Mouse (Mus musculus): ENCODE results near the gene Nckap5l. TPM values are rescaled to one million over a fixed set of nuclear protein-coding genes. Genes with fewer than 3 reads are reported as not detected.

Nckap5l gene
- polyA plus RNA-seq, 1 experiment from 2014 or later: 9.3 TPM

- no peak for ATAC-seq (ENCODE audit: low FRiP score, low TSS enrichment)
- no peak overlapping the region for H3K4me2 ChIP-seq (replicated peaks; ENCODE audit: low read depth, low read length)
- H3K27ac ChIP-seq (ENCODE audit: low read length): peak overlapping the region; percentile 5; the same call in 1 of the 2 replicates
- H3K4me1 ChIP-seq (ENCODE audit: insufficient read depth, low read length): peaks cover 19% of the 10 kb centered on the region
- no peaks in the 10 kb centered on the region for H3K9me3 ChIP-seq (ENCODE audit: low read length)
- WGBS: 60% methylated on average over 17 of the region's 17 CpGs
- no peaks in the 10 kb centered on the region for H3K27me3 ChIP-seq (ENCODE audit: insufficient read depth, low read length)
- no peak overlapping the region for H3K9ac ChIP-seq (replicated peaks; ENCODE audit: low read length)
- H3K4me3 ChIP-seq (ENCODE audit: low read length): no peak overlapping the region
- H3K36me3 ChIP-seq (ENCODE audit: insufficient read depth, low read length): peaks cover 8% of the 10 kb centered on the region
Measured at GRCm38 (mm10) chr15:99470971-99471676, 13.6 kb upstream of the Nckap5l start.

- Histone ChIP-seq H3K4me3 (ENCODE audit: low read length) (no peak overlapping the region), H3K4me1 (ENCODE audit: insufficient read depth, low read length) (peaks cover 19% of the 10 kb centered on the region), H3K36me3 (ENCODE audit: insufficient read depth, low read length) (peaks cover 8% of the 10 kb centered on the region), H3K27ac (ENCODE audit: low read length) (peak overlapping the region; percentile 16; the same call in 1 of the 2 replicates), H3K4me2 (replicated peaks; ENCODE audit: low read depth, low read length) (no peak overlapping the region), H3K9ac (replicated peaks; ENCODE audit: low read length) (no peak overlapping the region), H3K27me3 (ENCODE audit: insufficient read depth, low read length) (no peaks in the 10 kb centered on the region), H3K9me3 (ENCODE audit: low read length) (no peaks in the 10 kb centered on the region)
- 82% methylated on average over 31 of the region's 31 CpGs for WGBS
- no peak for ATAC-seq (ENCODE audit: low FRiP score, low TSS enrichment)
Measured at GRCm38 (mm10) chr15:99470224-99470761, 12.7 kb upstream of the Nckap5l start.

- 81% methylated on average over 4 of the region's 4 CpGs for WGBS
- Histone ChIP-seq H3K36me3 (ENCODE audit: insufficient read depth, low read length) (peaks cover 8% of the 10 kb centered on the region), H3K9me3 (ENCODE audit: low read length) (no peaks in the 10 kb centered on the region), H3K4me3 (ENCODE audit: low read length) (no peak overlapping the region), H3K9ac (replicated peaks; ENCODE audit: low read length) (no peak overlapping the region), H3K27me3 (ENCODE audit: insufficient read depth, low read length) (no peaks in the 10 kb centered on the region), H3K4me2 (replicated peaks; ENCODE audit: low read depth, low read length) (no peak overlapping the region), H3K4me1 (ENCODE audit: insufficient read depth, low read length) (peaks cover 16% of the 10 kb centered on the region), H3K27ac (ENCODE audit: low read length) (peak overlapping the region; percentile 16; the same call in 1 of the 2 replicates)
- ATAC-seq (ENCODE audit: low FRiP score, low TSS enrichment): no peak
Measured at GRCm38 (mm10) chr15:99469736-99470135, 12.2 kb upstream of the Nckap5l start.

GRCm38 (mm10) chr15:99469067-99469466, 11.5 kb upstream of the Nckap5l start:
- Histone ChIP-seq H3K9me3 (ENCODE audit: low read length) (no peaks in the 10 kb centered on the region), H3K27me3 (ENCODE audit: insufficient read depth, low read length) (no peaks in the 10 kb centered on the region), H3K4me3 (ENCODE audit: low read length) (no peak overlapping the region), H3K36me3 (ENCODE audit: insufficient read depth, low read length) (peaks cover 8% of the 10 kb centered on the region), H3K9ac (replicated peaks; ENCODE audit: low read length) (no peak overlapping the region), H3K27ac (ENCODE audit: low read length) (no peak overlapping the region), H3K4me1 (ENCODE audit: insufficient read depth, low read length) (peaks cover 15% of the 10 kb centered on the region), H3K4me2 (replicated peaks; ENCODE audit: low read depth, low read length) (no peak overlapping the region)
- ATAC-seq (ENCODE audit: low FRiP score, low TSS enrichment): no peak
- WGBS: 44% methylated on average over 3 of the region's 3 CpGs

GRCm38 (mm10) chr15:99463194-99463593, 5.6 kb upstream of the Nckap5l start:
- Histone ChIP-seq H3K4me2 (replicated peaks; ENCODE audit: low read depth, low read length) (no peak overlapping the region), H3K27me3 (ENCODE audit: insufficient read depth, low read length) (no peaks in the 10 kb centered on the region), H3K27ac (ENCODE audit: low read length) (no peak overlapping the region), H3K9me3 (ENCODE audit: low read length) (no peaks in the 10 kb centered on the region), H3K4me3 (ENCODE audit: low read length) (no peak overlapping the region), H3K9ac (replicated peaks; ENCODE audit: low read length) (no peak overlapping the region), H3K36me3 (ENCODE audit: insufficient read depth, low read length) (no peaks in the 10 kb centered on the region), H3K4me1 (ENCODE audit: insufficient read depth, low read length) (peaks cover 8% of the 10 kb centered on the region)
- 65% methylated on average over 13 of the region's 13 CpGs for WGBS
- no peak for ATAC-seq (ENCODE audit: low FRiP score, low TSS enrichment)

- H3K9ac ChIP-seq (replicated peaks; ENCODE audit: low read length): peak overlapping the region; percentile 78
Measured at GRCm38 (mm10) chr15:99456963-99457605, 464 bp downstream of the Nckap5l start.

GRCm38 (mm10) chr15:99456338-99456962, 1.1 kb downstream of the Nckap5l start:
- no peak for ATAC-seq (ENCODE audit: low FRiP score, low TSS enrichment)
- Histone ChIP-seq H3K36me3 (ENCODE audit: insufficient read depth, low read length) (no peaks in the 10 kb centered on the region), H3K9me3 (ENCODE audit: low read length) (no peaks in the 10 kb centered on the region), H3K4me1 (ENCODE audit: insufficient read depth, low read length) (peaks cover 20% of the 10 kb centered on the region), H3K4me2 (replicated peaks; ENCODE audit: low read depth, low read length) (peak overlapping the region; percentile 68), H3K4me3 (ENCODE audit: low read length) (peak overlapping the region; percentile 78), H3K27ac (ENCODE audit: low read length) (peak overlapping the region; percentile 88), H3K27me3 (ENCODE audit: insufficient read depth, low read length) (no peaks in the 10 kb centered on the region), H3K9ac (replicated peaks; ENCODE audit: low read length) (peak overlapping the region; percentile 78)
- WGBS: 14% methylated on average over 7 of the region's 7 CpGs

More at GRCm38 (mm10) chr15:99456963-99457605, 464 bp downstream of the Nckap5l start:
- Histone ChIP-seq H3K27me3 (ENCODE audit: insufficient read depth, low read length) (no peaks in the 10 kb centered on the region), H3K36me3 (ENCODE audit: insufficient read depth, low read length) (no peaks in the 10 kb centered on the region), H3K4me3 (ENCODE audit: low read length) (peak overlapping the region; percentile 78), H3K4me2 (replicated peaks; ENCODE audit: low read depth, low read length) (peak overlapping the region; percentile 68), H3K4me1 (ENCODE audit: insufficient read depth, low read length) (peaks cover 20% of the 10 kb centered on the region), H3K27ac (ENCODE audit: low read length) (peak overlapping the region; percentile 88), H3K9me3 (ENCODE audit: low read length) (no peaks in the 10 kb centered on the region)
- 0% methylated on average over 41 of the region's 43 CpGs for WGBS
- ATAC-seq (ENCODE audit: low FRiP score, low TSS enrichment): peak; percentile 77

DNA sequence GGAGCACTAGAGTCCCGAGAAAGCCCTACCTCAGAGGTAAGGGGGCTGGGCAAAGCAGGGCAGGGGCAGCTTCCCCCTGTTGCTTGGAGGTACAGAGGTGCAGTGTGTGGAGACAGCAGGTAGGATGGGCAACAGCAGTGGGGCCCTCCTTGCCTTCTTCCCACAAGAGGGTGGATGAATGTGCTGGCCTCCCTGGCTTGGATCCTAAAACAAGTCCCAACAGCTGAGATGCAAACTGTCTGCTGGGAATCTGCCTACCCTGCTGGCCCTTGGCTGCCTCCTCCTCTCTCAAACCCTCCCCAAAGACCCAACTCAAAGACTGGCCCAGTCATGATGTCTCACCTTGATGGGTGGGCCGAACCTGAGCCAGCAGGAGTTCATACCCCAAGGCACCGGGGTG, 2.1 kb downstream of the Nckap5l start:
- no peak overlapping the region for H3K27ac ChIP-seq (ENCODE audit: low read length)
- no peaks in the 10 kb centered on the region for H3K27me3 ChIP-seq (ENCODE audit: insufficient read depth, low read length)
- no peak overlapping the region for H3K4me3 ChIP-seq (ENCODE audit: low read length)
- peaks cover 20% of the 10 kb centered on the region for H3K4me1 ChIP-seq (ENCODE audit: insufficient read depth, low read length)
- H3K9ac ChIP-seq (replicated peaks; ENCODE audit: low read length): no peak overlapping the region
- H3K9me3 ChIP-seq (ENCODE audit: low read length): no peaks in the 10 kb centered on the region
- no peak for ATAC-seq (ENCODE audit: low FRiP score, low TSS enrichment)
- no peaks in the 10 kb centered on the region for H3K36me3 ChIP-seq (ENCODE audit: insufficient read depth, low read length)
- H3K4me2 ChIP-seq (replicated peaks; ENCODE audit: low read depth, low read length): no peak overlapping the region
- 64% methylated on average over 3 of the region's 3 CpGs for WGBS

DNA sequence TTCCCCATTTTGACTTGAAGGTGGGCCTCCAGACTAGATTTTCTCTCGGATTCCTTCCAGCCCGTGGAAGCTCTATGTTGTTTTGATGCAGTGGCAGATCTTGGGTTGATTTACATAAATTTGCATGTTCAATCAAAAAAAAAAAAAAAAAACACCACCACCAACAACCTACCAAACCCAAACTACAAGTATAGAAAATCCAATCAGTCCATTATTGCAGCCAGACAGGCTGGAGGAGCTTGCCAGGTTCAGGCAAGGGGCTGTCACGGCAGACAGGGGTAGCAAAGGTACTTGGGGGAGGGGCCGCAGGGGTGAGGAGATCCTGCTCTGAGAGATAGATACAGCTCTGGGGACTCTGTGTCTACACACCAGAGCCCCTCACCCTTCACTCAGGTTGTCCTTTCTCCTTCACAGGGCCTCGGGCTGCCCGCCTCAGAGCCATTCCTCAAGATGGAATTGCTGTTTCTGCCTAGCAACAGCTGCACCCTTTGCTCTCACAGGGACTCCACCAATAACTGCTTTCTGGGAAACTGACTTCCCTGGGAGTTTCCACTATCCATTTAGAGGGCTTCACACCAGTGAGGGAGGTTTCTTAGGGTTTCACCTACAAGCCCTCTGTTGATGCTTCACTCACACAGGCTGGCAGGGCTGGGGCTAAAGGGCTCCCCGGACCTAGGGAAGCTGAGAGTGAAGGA, 2.8 kb downstream of the Nckap5l start:
- H3K9ac ChIP-seq (replicated peaks; ENCODE audit: low read length): no peak overlapping the region
- ATAC-seq (ENCODE audit: low FRiP score, low TSS enrichment): no peak
- H3K27ac ChIP-seq (ENCODE audit: low read length): no peak overlapping the region
- no peaks in the 10 kb centered on the region for H3K9me3 ChIP-seq (ENCODE audit: low read length)
- H3K4me3 ChIP-seq (ENCODE audit: low read length): no peak overlapping the region
- WGBS: 79% methylated on average over 7 of the region's 7 CpGs
- no peaks in the 10 kb centered on the region for H3K36me3 ChIP-seq (ENCODE audit: insufficient read depth, low read length)
- H3K4me2 ChIP-seq (replicated peaks; ENCODE audit: low read depth, low read length): no peak overlapping the region
- H3K27me3 ChIP-seq (ENCODE audit: insufficient read depth, low read length): no peaks in the 10 kb centered on the region
- H3K4me1 ChIP-seq (ENCODE audit: insufficient read depth, low read length): peaks cover 25% of the 10 kb centered on the region

Measured in kidney, embryonic 16.5 days (tissue).